Mouse (Mus musculus) bone marrow macrophage, adult 2 months (primary cell): ENCODE data around the gene Vmn1r93. TPM values are rescaled to one million over a fixed set of nuclear protein-coding genes. Genes with fewer than 3 reads are reported as not detected.
"Not testable (repeated sequence)": the region's sequence is repeated elsewhere in the genome, so short reads cannot be mapped to it uniquely, and the experiment has no call there.

ENCODE experiments used
- H3K27ac ChIP-seq: 2 replicates; pipeline ENCODE4 v1.5.1; 2012; ENCODE audit warnings: low read depth, low read length; ENCODE audit not compliant: insufficient read depth
- H3K4me1 ChIP-seq: 2 replicates; pipeline ENCODE4 v1.6.1; 2012; ENCODE audit warnings: low read length; ENCODE audit not compliant: control insufficient read depth, insufficient read depth
- H3K4me3 ChIP-seq: 2 replicates; pipeline ENCODE4 v1.5.1; 2012; ENCODE audit warnings: mild to moderate bottlenecking, low read length, moderate library complexity; ENCODE audit not compliant: insufficient read depth
- polyA plus RNA-seq: library from polyadenylated mRNA; stranded (reverse); fragments of >200 nt; gene quantifications from 2 replicates; pipeline ENCODE4 v1.2.4, GENCODE M21; 2012; ENCODE audit not compliant: missing spikeins, insufficient read depth, insufficient read length

Gene Vmn1r93
- not detected in 2 replicates for polyA plus RNA-seq

DNA sequence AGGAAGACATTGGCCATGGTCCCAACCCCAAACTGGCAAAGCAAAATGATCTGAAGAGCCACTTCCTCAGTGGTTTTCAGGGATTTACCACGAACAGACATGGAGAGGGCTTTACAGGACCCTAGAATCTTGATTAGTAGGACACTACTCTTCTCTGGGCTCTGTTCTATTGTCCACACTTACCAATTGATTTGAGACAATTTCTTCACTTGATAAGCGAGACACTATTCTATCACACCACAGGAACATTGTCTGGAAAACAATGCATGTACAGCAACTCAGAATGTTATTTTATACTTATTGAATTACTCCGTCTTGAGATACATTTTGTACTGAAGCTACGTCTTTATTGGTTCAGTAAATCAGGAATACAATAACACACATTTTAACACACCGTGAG lies at the start of gene Vmn1r93:
Gene Vmn1r93 (minus strand): TSS at position 101 of the 400 bp plus-strand sequence.
- not testable (repeated sequence) for H3K27ac ChIP-seq, H3K4me1 ChIP-seq, H3K4me3 ChIP-seq

DNA sequence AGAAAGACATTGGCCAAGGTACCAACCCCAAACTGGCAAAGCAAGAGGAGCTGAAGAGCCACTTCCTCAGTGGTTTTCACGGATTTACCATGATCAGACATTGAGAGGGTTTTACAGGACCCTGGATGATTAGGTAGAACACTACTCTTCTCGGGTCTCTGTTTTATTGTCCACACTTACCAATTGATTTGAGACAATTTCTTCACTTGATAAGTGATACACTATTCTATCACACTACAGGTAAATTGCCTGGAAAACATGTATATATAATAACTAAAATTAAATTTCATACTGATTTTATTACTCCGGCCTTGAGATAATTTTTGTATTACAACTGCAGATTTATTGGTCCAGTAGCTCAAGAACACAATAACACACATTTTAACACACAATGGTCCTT lies 29.4 kb upstream of the Vmn1r93 start, which contains the start of gene Vmn1r94:
Gene Vmn1r94 (minus strand): TSS at position 101 of the 400 bp plus-strand sequence.
- H3K4me3 ChIP-seq, H3K27ac ChIP-seq, H3K4me1 ChIP-seq: not testable (repeated sequence)

DNA sequence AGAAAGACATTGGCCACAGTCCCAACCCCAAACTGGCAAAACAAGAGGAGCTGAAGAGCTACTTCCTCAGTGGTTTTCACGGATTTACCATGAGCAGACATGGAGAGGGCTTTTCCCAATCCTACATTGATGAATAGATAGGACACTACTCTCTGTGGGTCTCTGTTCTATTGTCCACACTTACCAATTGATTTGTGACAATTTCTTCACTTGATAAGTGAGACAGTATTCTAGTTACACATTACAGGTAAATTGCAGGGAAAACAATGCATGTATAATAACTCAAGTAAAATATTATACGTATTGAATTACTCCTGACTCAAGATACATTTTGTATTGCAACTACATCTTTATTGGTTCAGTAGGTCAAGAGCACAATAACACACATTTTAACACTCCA lies 16.4 kb downstream of the Vmn1r93 start, which contains the start of gene Gm16442:
Gene Gm16442 (minus strand): TSS at position 101 of the 400 bp plus-strand sequence.
- not testable (repeated sequence) for H3K4me3 ChIP-seq, H3K4me1 ChIP-seq, H3K27ac ChIP-seq

DNA sequence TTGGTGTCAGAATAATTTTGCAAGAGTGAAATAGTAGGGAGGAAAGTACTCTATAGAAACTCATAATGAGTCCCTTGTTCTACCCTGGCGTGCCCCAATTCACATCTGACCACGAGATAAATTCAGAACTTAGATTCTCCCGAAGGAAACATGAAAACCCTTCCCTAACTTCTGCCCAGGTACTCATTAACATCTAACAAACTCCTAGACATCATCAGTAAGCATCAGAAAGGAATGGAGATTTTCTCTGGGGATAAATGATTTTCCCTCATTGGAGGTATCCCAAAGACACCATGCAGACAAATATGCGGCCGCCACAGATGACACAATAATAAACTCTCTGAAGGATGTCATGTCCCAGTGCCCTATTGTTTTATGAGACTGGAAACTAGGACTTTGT lies 39.5 kb downstream of the Vmn1r93 start, which contains the start of gene Vmn1r91:
Gene Vmn1r91 (plus strand): TSS at position 301 of the 400 bp plus-strand sequence.
- not testable (repeated sequence) for H3K27ac ChIP-seq, H3K4me3 ChIP-seq, H3K4me1 ChIP-seq

Other genes with a start within 250 kb of the Vmn1r93 start
- 13.0 and 16.9 TPM in 2 replicates for gene Pvr, start 217.9 kb downstream of the Vmn1r93 start, polyA plus RNA-seq
- not detected in 2 replicates for gene Igsf23, start 188.3 kb downstream of the Vmn1r93 start, polyA plus RNA-seq
- gene Ceacam20, start 173.7 kb downstream of the Vmn1r93 start, polyA plus RNA-seq, result not detected in 2 replicates
- gene Nlrp9b, start 147.6 kb downstream of the Vmn1r93 start, polyA plus RNA-seq, result not detected in 2 replicates
- gene Vmn1r91, start 39.4 kb downstream of the Vmn1r93 start, polyA plus RNA-seq, result not detected in 2 replicates
- gene Gm16442, start 16.5 kb downstream of the Vmn1r93 start, polyA plus RNA-seq, result not detected in 2 replicates
- gene Vmn1r94, start 29.3 kb upstream of the Vmn1r93 start, polyA plus RNA-seq, result not detected in 2 replicates
- gene Vmn1r95, start 54.6 kb upstream of the Vmn1r93 start, polyA plus RNA-seq, result not detected in 2 replicates
- not detected in 2 replicates for gene Gm6164, start 66.5 kb upstream of the Vmn1r93 start, polyA plus RNA-seq
- not detected in 2 replicates for gene Gm4498, start 94.7 kb upstream of the Vmn1r93 start, polyA plus RNA-seq
- not detected in 2 replicates for gene Gm5890, start 123.7 kb upstream of the Vmn1r93 start, polyA plus RNA-seq
- gene Gm4133, start 195.0 kb upstream of the Vmn1r93 start, polyA plus RNA-seq, result not detected in 2 replicates
- gene Gm5728, start 236.3 kb upstream of the Vmn1r93 start, polyA plus RNA-seq, result not detected in 2 replicates